Mouse (Mus musculus): Measurements from ENCODE around the gene Smad6. TPM values are rescaled to one million over a fixed set of nuclear protein-coding genes. Genes with fewer than 3 reads are reported as not detected.
A peak's percentile ranks its signal among the peaks of the same experiment; 100 is the strongest.

The Smad6 gene
- polyA plus RNA-seq, 1 experiment from 2014 or later, result 1.6 TPM

DNA sequence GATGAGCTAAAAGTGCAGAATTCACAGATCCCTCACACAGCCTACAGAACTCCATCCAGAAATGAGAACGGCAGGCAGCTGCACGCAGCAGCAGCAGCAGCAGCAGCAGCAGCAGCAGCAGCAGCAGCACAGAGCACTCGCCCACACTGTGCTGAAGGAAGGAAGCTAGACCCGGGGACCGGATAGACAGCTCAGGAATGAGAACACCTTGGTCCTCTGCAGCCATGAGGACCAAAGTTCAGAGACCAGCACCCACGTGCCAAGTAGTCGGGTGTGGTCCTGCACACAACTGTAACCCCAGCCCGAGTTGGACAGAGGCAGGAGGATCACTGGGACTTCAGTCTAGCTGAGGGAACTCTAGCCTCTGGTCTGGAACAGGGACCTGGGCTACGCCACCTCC is 22.7 kb downstream of the Smad6 start:
- Histone ChIP-seq H3K27me3 (no peaks in the 10 kb centered on the region), H3K4me1 (peaks cover 37% of the 10 kb centered on the region), H3K4me3 (no peak overlapping the region), H3K4me2 (no peak overlapping the region), H3K27ac (no peak overlapping the region), H3K9ac (no peak overlapping the region), H3K36me3 (ENCODE audit: poor library complexity, severe bottlenecking) (no peaks in the 10 kb centered on the region), H3K9me3 (replicated peaks) (no peaks in the 10 kb centered on the region)
- WGBS, result 80% methylated on average over 9 of the region's 9 CpGs
- ATAC-seq, result no peak

- ATAC-seq, result no peak
Measured at GRCm38 (mm10) chr9:63998026-63998425, 23.8 kb downstream of the Smad6 start.

DNA sequence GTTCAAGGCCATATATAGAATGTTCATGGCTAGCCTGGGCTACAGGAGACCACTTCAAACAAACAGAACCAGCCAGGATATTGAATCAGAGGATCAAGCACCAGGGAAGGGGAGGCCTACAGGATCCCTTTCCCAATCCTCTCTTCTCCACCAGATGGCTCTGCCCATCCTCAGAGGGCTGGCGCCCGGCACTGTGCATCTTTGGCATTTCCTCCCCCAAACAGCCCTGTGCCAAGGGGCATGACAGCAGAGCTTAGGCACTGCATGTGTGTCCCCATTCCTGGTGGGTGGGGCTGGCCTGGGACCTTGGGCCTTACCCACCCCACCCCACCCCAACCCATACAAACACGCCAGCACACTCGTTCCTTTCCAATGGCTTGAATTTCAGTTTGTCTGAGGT is 24.4 kb downstream of the Smad6 start:
- no peaks in the 10 kb centered on the region for H3K36me3 ChIP-seq (ENCODE audit: poor library complexity, severe bottlenecking)
- H3K27me3 ChIP-seq, result no peaks in the 10 kb centered on the region
- H3K9ac ChIP-seq, result peak overlapping the region; percentile 40; the same call in 1 of the 2 replicates
- H3K4me3 ChIP-seq, result no peak overlapping the region
- peak; percentile 45; the same call in 1 of the 2 replicates for ATAC-seq
- H3K9me3 ChIP-seq (replicated peaks), result no peaks in the 10 kb centered on the region
- H3K27ac ChIP-seq, result peak overlapping the region; percentile 51; the same call in 1 of the 2 replicates
- H3K4me2 ChIP-seq, result no peak overlapping the region
- 46% methylated on average over 4 of the region's 4 CpGs for WGBS
- H3K4me1 ChIP-seq, result peaks cover 31% of the 10 kb centered on the region

More at GRCm38 (mm10) chr9:63998026-63998425, 23.8 kb downstream of the Smad6 start:
- H3K27me3 ChIP-seq, result no peaks in the 10 kb centered on the region
- WGBS, result 75% methylated on average over 14 of the region's 14 CpGs
- no peaks in the 10 kb centered on the region for H3K9me3 ChIP-seq (replicated peaks)
- H3K4me3 ChIP-seq, result no peak overlapping the region
- H3K4me2 ChIP-seq, result 0 out of 2 replicates have a peak overlapping the region, but pooled peaks have one; percentile 4
- no peaks in the 10 kb centered on the region for H3K36me3 ChIP-seq (ENCODE audit: poor library complexity, severe bottlenecking)
- peak overlapping the region; percentile 51 for H3K27ac ChIP-seq
- H3K4me1 ChIP-seq, result peaks cover 35% of the 10 kb centered on the region
- H3K9ac ChIP-seq, result peak overlapping the region; percentile 40; the same call in 1 of the 2 replicates

DNA sequence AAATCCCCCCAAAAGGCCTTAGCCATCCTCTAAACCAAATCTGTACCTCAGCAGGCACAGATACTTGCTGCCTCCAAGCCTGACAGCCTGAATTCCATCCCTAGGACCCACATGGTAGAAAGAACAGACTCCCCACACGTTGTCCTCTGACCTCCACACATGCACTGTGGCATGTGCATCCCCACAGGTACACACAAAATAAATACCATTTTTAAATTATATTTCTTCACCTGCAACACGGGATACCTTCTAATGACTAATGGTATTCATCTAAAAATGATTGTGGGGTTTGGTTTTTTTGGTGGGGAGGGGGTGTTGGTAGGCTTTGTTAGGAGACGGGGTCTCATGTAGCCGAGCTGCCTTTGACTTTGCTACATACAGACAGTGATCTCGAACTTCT is 28.6 kb downstream of the Smad6 start:
- H3K9me3 ChIP-seq (replicated peaks), result no peaks in the 10 kb centered on the region

GRCm38 (mm10) chr9:63992761-63993160 is 29.1 kb downstream of the Smad6 start:
- no peak overlapping the region for H3K9ac ChIP-seq
- H3K36me3 ChIP-seq (ENCODE audit: poor library complexity, severe bottlenecking), result no peaks in the 10 kb centered on the region
- H3K4me1 ChIP-seq, result peaks cover 5% of the 10 kb centered on the region
- WGBS, result 74% methylated on average over 4 of the region's 4 CpGs
- no peak overlapping the region for H3K27ac ChIP-seq
- no peaks in the 10 kb centered on the region for H3K9me3 ChIP-seq (replicated peaks)
- H3K4me3 ChIP-seq, result no peak overlapping the region
- no peaks in the 10 kb centered on the region for H3K27me3 ChIP-seq
- H3K4me2 ChIP-seq, result no peak overlapping the region
- no peak for ATAC-seq

More for the DNA sequence above, 28.6 kb downstream of the Smad6 start:
- H3K4me1 ChIP-seq, result peaks cover 10% of the 10 kb centered on the region
- H3K27me3 ChIP-seq, result no peaks in the 10 kb centered on the region
- no peak for ATAC-seq
- H3K36me3 ChIP-seq (ENCODE audit: poor library complexity, severe bottlenecking), result no peaks in the 10 kb centered on the region
- WGBS, result 88% methylated on average over 5 of the region's 5 CpGs
- H3K4me2 ChIP-seq, result no peak overlapping the region
- H3K4me3 ChIP-seq, result no peak overlapping the region
- no peak overlapping the region for H3K27ac ChIP-seq
- no peak overlapping the region for H3K9ac ChIP-seq

- H3K27me3 ChIP-seq, result no peaks in the 10 kb centered on the region
- no peaks in the 10 kb centered on the region for H3K36me3 ChIP-seq (ENCODE audit: poor library complexity, severe bottlenecking)
- H3K9ac ChIP-seq, result no peak overlapping the region
- no peak for ATAC-seq
- H3K4me3 ChIP-seq, result no peak overlapping the region
- 84% methylated on average over 4 of the region's 4 CpGs for WGBS
- H3K9me3 ChIP-seq (replicated peaks), result no peaks in the 10 kb centered on the region
- no peak overlapping the region for H3K4me2 ChIP-seq
- H3K4me1 ChIP-seq, result no peaks in the 10 kb centered on the region
- H3K27ac ChIP-seq, result no peak overlapping the region
Measured at GRCm38 (mm10) chr9:63991193-63991592, 30.7 kb downstream of the Smad6 start.

DNA sequence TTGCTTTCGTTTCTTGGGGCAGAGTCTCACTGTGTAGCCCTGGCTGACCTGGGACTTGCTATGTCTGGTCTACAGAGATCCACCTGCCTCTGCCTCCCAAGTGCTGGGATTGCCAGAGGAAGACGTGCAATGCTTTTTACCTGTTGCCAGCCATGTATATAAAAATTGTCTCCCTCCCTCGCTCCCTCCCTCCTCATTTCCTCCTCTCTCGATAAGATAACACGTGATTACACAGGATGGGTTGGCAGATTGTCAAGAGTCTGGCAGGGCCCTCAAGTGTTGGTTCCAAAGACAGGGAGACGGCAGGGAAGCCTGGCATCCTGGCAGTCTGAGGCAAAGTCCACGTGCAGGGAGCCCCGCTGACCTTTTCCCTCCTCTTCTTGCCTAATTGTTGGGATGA is 32.2 kb downstream of the Smad6 start:
- 64% methylated on average over 8 of the region's 8 CpGs for WGBS

GRCm38 (mm10) chr9:63989214-63989613 is 32.6 kb downstream of the Smad6 start:
- Histone ChIP-seq H3K36me3 (ENCODE audit: poor library complexity, severe bottlenecking) (no peaks in the 10 kb centered on the region), H3K27me3 (no peaks in the 10 kb centered on the region), H3K27ac (no peak overlapping the region), H3K4me2 (no peak overlapping the region), H3K9me3 (replicated peaks) (no peaks in the 10 kb centered on the region), H3K4me3 (no peak overlapping the region), H3K9ac (no peak overlapping the region), H3K4me1 (peaks cover 4% of the 10 kb centered on the region; the same call in 1 of the 2 replicates)
- ATAC-seq, result no peak
- 86% methylated on average over 12 of the region's 12 CpGs for WGBS

More for the DNA sequence above, 32.2 kb downstream of the Smad6 start:
- H3K9ac ChIP-seq, result no peak overlapping the region
- no peak for ATAC-seq
- H3K27ac ChIP-seq, result no peak overlapping the region
- no peaks in the 10 kb centered on the region for H3K9me3 ChIP-seq (replicated peaks)
- H3K36me3 ChIP-seq (ENCODE audit: poor library complexity, severe bottlenecking), result no peaks in the 10 kb centered on the region
- H3K4me1 ChIP-seq, result 0 out of 2 replicates have a peak, but pooled peaks cover under 1% of the 10 kb centered on the region
- no peak overlapping the region for H3K4me3 ChIP-seq
- no peaks in the 10 kb centered on the region for H3K27me3 ChIP-seq
- no peak overlapping the region for H3K4me2 ChIP-seq

GRCm38 (mm10) chr9:63985125-63985524 is 36.7 kb downstream of the Smad6 start:
- Histone ChIP-seq H3K4me2 (no peak overlapping the region), H3K9me3 (replicated peaks) (no peaks in the 10 kb centered on the region), H3K4me3 (no peak overlapping the region), H3K27me3 (no peaks in the 10 kb centered on the region), H3K9ac (no peak overlapping the region), H3K4me1 (peaks cover 28% of the 10 kb centered on the region), H3K27ac (no peak overlapping the region), H3K36me3 (ENCODE audit: poor library complexity, severe bottlenecking) (no peaks in the 10 kb centered on the region)
- 83% methylated on average over 6 of the region's 6 CpGs for WGBS
- ATAC-seq, result no peak

GRCm38 (mm10) chr9:63982937-63983632 is 38.8 kb downstream of the Smad6 start:
- Histone ChIP-seq H3K36me3 (ENCODE audit: poor library complexity, severe bottlenecking) (no peaks in the 10 kb centered on the region), H3K4me1 (peaks cover 37% of the 10 kb centered on the region), H3K9me3 (replicated peaks) (no peaks in the 10 kb centered on the region), H3K4me2 (no peak overlapping the region), H3K27ac (no peak overlapping the region), H3K9ac (no peak overlapping the region), H3K4me3 (no peak overlapping the region), H3K27me3 (no peaks in the 10 kb centered on the region)
- 82% methylated on average over 12 of the region's 12 CpGs for whole genome bisulfite sequencing
- ATAC-seq, result no peak

- no peak overlapping the region; the same call in 1 of the 2 replicates for H3K27ac ChIP-seq
- 84% methylated on average over 4 of the region's 4 CpGs for WGBS
- H3K4me1 ChIP-seq, result peaks cover 37% of the 10 kb centered on the region
- no peak for ATAC-seq
- H3K9ac ChIP-seq, result no peak overlapping the region
- H3K36me3 ChIP-seq (ENCODE audit: poor library complexity, severe bottlenecking), result no peaks in the 10 kb centered on the region
- no peak overlapping the region for H3K4me2 ChIP-seq
- no peaks in the 10 kb centered on the region for H3K9me3 ChIP-seq (replicated peaks)
- H3K4me3 ChIP-seq, result no peak overlapping the region
- no peaks in the 10 kb centered on the region for H3K27me3 ChIP-seq
Measured at GRCm38 (mm10) chr9:63981912-63982311, 39.9 kb downstream of the Smad6 start.

DNA sequence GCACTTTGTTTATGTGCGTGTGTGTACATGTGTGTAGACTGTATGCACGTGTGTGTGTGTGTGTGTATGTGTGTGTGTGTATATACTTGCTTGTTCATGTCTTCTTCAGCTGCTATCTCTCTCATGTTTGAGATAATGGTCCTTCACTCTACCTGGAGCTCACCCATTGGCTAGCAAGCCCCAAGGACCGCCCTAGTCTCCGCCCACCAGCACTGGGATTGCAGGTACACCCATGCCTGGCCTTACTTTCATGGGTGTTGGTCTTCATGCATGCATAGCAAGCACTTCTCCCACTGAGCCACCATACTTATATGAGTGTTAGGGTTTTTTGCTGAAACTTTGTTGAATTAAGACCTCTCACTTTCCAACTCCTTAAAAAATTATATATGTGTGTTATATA is 40.5 kb downstream of the Smad6 start:
- no peaks in the 10 kb centered on the region for H3K9me3 ChIP-seq (replicated peaks)
- WGBS, result 85% methylated on average over 4 of the region's 4 CpGs

More for the DNA sequence above, 40.5 kb downstream of the Smad6 start:
- H3K27ac ChIP-seq, result peak overlapping the region; percentile 27; the same call in 1 of the 2 replicates
- no peak overlapping the region for H3K4me3 ChIP-seq
- H3K4me2 ChIP-seq, result no peak overlapping the region
- ATAC-seq, result no peak
- peaks cover 40% of the 10 kb centered on the region for H3K4me1 ChIP-seq
- no peaks in the 10 kb centered on the region for H3K27me3 ChIP-seq
- no peaks in the 10 kb centered on the region for H3K36me3 ChIP-seq (ENCODE audit: poor library complexity, severe bottlenecking)
- no peak overlapping the region for H3K9ac ChIP-seq
